In genomic region chr8:8726547-8726946, GRCm38 (mm10) we compare ENCODE assay signal across 18 mouse cellular contexts. TPM values are rescaled to one million over a fixed set of nuclear protein-coding genes. Genes with fewer than 3 reads are reported as not detected.
DNase-seq lines count a peak whose midpoint lies in the region; ATAC-seq and TF ChIP-seq lines count a peak whose summit lies in the region.
"Had no signal": no experiment of that assay in that cellular context is flagged by ENCODE, and none has a peak within 500 bp of the region (broad histone marks: within the 10 kb centered on the region; RNA-seq: fewer than 3 reads in every experiment).

No protein-coding gene starts in this region.

- no peaks in the 10 kb centered on the region for H3K36me3 ChIP-seq in hindbrain, embryonic 15.5 days
- H3K36me3 ChIP-seq in hindbrain, postnatal 0 days (ENCODE audit: insufficient read depth, low read length): no peaks in the 10 kb centered on the region
- H3K36me3 ChIP-seq in neural tube, embryonic 14.5 days (ENCODE audit: control insufficient read depth, insufficient read depth, low read length): no peaks in the 10 kb centered on the region
- no peaks in the 10 kb centered on the region for H3K36me3 ChIP-seq in neural tube, embryonic 15.5 days
- no peaks in the 10 kb centered on the region for H3K36me3 ChIP-seq in heart, embryonic 10.5 days
- H3K36me3 ChIP-seq: embryonic facial prominence, embryonic 13.5 days; forebrain, embryonic 15.5 days had no signal

- H3K27me3 ChIP-seq in hindbrain, embryonic 15.5 days: no peaks in the 10 kb centered on the region
- H3K27me3 ChIP-seq in hindbrain, postnatal 0 days (ENCODE audit: insufficient read depth, low read length): no peaks in the 10 kb centered on the region
- no peaks in the 10 kb centered on the region for H3K27me3 ChIP-seq in neural tube, embryonic 14.5 days (ENCODE audit: control insufficient read depth, insufficient read depth, low read length)
- H3K27me3 ChIP-seq in neural tube, embryonic 15.5 days (replicated peaks): no peaks in the 10 kb centered on the region
- no peaks in the 10 kb centered on the region for H3K27me3 ChIP-seq in heart, embryonic 10.5 days (ENCODE audit: insufficient read depth, poor library complexity, severe bottlenecking)
- H3K27me3 ChIP-seq: embryonic facial prominence, embryonic 13.5 days; forebrain, embryonic 13.5 days; forebrain, embryonic 15.5 days had no signal

- no peak overlapping the region for H3K4me3 ChIP-seq in hindbrain, embryonic 15.5 days
- H3K4me3 ChIP-seq in hindbrain, postnatal 0 days (ENCODE audit: low read length): no peak overlapping the region
- H3K4me3 ChIP-seq in neural tube, embryonic 14.5 days (ENCODE audit: low read depth, low read length): no peak overlapping the region
- no peak overlapping the region for H3K4me3 ChIP-seq in neural tube, embryonic 15.5 days (replicated peaks)
- H3K4me3 ChIP-seq in heart, embryonic 10.5 days: no peak overlapping the region
- H3K4me3 ChIP-seq: embryonic facial prominence, embryonic 13.5 days; forebrain, embryonic 13.5 days; forebrain, embryonic 15.5 days had no signal

- H3K4me2 ChIP-seq in hindbrain, embryonic 15.5 days: no peak overlapping the region
- H3K4me2 ChIP-seq in hindbrain, postnatal 0 days (ENCODE audit: low read depth, low read length): no peak overlapping the region
- no peak overlapping the region for H3K4me2 ChIP-seq in neural tube, embryonic 14.5 days (ENCODE audit: low read depth, low read length)
- no peak overlapping the region for H3K4me2 ChIP-seq in neural tube, embryonic 15.5 days
- H3K4me2 ChIP-seq: embryonic facial prominence, embryonic 13.5 days; forebrain, embryonic 13.5 days; forebrain, embryonic 15.5 days had no signal

- ATAC-seq in hindbrain, embryonic 15.5 days (ENCODE audit: low FRiP score, low read depth): 0 out of 2 replicates have a peak, but pooled peaks have one; percentile 23
- no peak for ATAC-seq in hindbrain, postnatal 0 days
- ATAC-seq in neural tube, embryonic 14.5 days (ENCODE audit: low read depth): peak; percentile 46; the same call in 1 of the 2 replicates
- peak; percentile 68 for ATAC-seq in neural tube, embryonic 15.5 days (ENCODE audit: low FRiP score)
- ATAC-seq: forebrain, embryonic 13.5 days; forebrain, embryonic 15.5 days; forebrain, postnatal 0 days had no signal

- H3K9ac ChIP-seq in hindbrain, embryonic 15.5 days: no peak overlapping the region
- H3K9ac ChIP-seq in hindbrain, postnatal 0 days (replicated peaks; ENCODE audit: low read length): no peak overlapping the region
- no peak overlapping the region for H3K9ac ChIP-seq in neural tube, embryonic 14.5 days (replicated peaks; ENCODE audit: low read depth, low read length)
- no peak overlapping the region for H3K9ac ChIP-seq in neural tube, embryonic 15.5 days (replicated peaks)
- H3K9ac ChIP-seq: embryonic facial prominence, embryonic 13.5 days; forebrain, embryonic 13.5 days; forebrain, embryonic 15.5 days; forebrain, postnatal 0 days had no signal

- no peak for DNase-seq in hindbrain, postnatal 0 days (ENCODE audit: low spot score)
- DNase-seq in neural tube, embryonic 10.5 days (ENCODE audit: extremely low spot score, low spot score): no peak
- DNase-seq in heart, embryonic 10.5 days (ENCODE audit: low spot score): no peak
- DNase-seq: adrenal gland, adult 2 months; adrenal gland, postnatal 10 days; adrenal gland, postnatal 25 days; cerebellum, adult 11-12 months; cerebellum, adult 2 months; cerebellum, adult 9-10 months; cerebellum, postnatal 10 days; cerebellum, postnatal 25 days; forebrain, postnatal 0 days had no signal

- H3K4me1 ChIP-seq in hindbrain, embryonic 15.5 days (replicated peaks): no peaks in the 10 kb centered on the region
- H3K4me1 ChIP-seq in hindbrain, postnatal 0 days (ENCODE audit: insufficient read depth, low read length): no peaks in the 10 kb centered on the region
- H3K4me1 ChIP-seq in neural tube, embryonic 14.5 days (ENCODE audit: control insufficient read depth, insufficient read depth, low read length): no peaks in the 10 kb centered on the region
- no peaks in the 10 kb centered on the region for H3K4me1 ChIP-seq in neural tube, embryonic 15.5 days
- H3K4me1 ChIP-seq in heart, embryonic 10.5 days: no peaks in the 10 kb centered on the region
- H3K4me1 ChIP-seq: embryonic facial prominence, embryonic 13.5 days; forebrain, embryonic 13.5 days; forebrain, embryonic 15.5 days had no signal

- 66% methylated on average over 2 of the region's 2 CpGs for WGBS in hindbrain, embryonic 15.5 days
- 62% methylated on average over 2 of the region's 2 CpGs for WGBS in hindbrain, postnatal 0 days
- WGBS in neural tube, embryonic 14.5 days: 56% methylated on average over 2 of the region's 2 CpGs
- WGBS in neural tube, embryonic 15.5 days: 59% methylated on average over 2 of the region's 2 CpGs
- WGBS in heart, embryonic 10.5 days: 75% methylated on average over 2 of the region's 2 CpGs

- no peak overlapping the region for H3K27ac ChIP-seq in hindbrain, embryonic 15.5 days (replicated peaks)
- H3K27ac ChIP-seq in hindbrain, postnatal 0 days: no peak overlapping the region
- no peak overlapping the region for H3K27ac ChIP-seq in neural tube, embryonic 14.5 days (ENCODE audit: low read depth, low read length)
- 0 out of 2 replicates have a peak overlapping the region, but pooled peaks have one; percentile 18 for H3K27ac ChIP-seq in neural tube, embryonic 15.5 days (replicated peaks)
- H3K27ac ChIP-seq in heart, embryonic 10.5 days: no peak overlapping the region
- H3K27ac ChIP-seq: embryonic facial prominence, embryonic 13.5 days; forebrain, embryonic 13.5 days; forebrain, embryonic 15.5 days had no signal

- H3K9me3 ChIP-seq in hindbrain, embryonic 15.5 days: no peaks in the 10 kb centered on the region
- H3K9me3 ChIP-seq in hindbrain, postnatal 0 days (ENCODE audit: low read length): no peaks in the 10 kb centered on the region
- H3K9me3 ChIP-seq in neural tube, embryonic 14.5 days (ENCODE audit: control insufficient read depth, low read length): no peaks in the 10 kb centered on the region
- no peaks in the 10 kb centered on the region for H3K9me3 ChIP-seq in neural tube, embryonic 15.5 days (replicated peaks)
- no peaks in the 10 kb centered on the region for H3K9me3 ChIP-seq in heart, embryonic 10.5 days
- H3K9me3 ChIP-seq: embryonic facial prominence, embryonic 13.5 days; forebrain, embryonic 13.5 days; forebrain, embryonic 15.5 days had no signal

- no peak for TF ChIP-seq CTCF in hindbrain, postnatal 0 days (IDR thresholded peaks at IDR 0.05; ENCODE audit: low read depth)

RNA-seq across cellular contexts. Expression of gene Arglu1, which starts 36.2 kb away (rescaled TPM):
- 149 and 154 TPM in 2 replicates for polyA plus RNA-seq in hindbrain, embryonic 15.5 days (2015; fragmentation: Nextera tagmentation; extraction: Ambion mirVana)
- total RNA-seq in hindbrain, postnatal 0 days (2014; rRNA removed): 55.6 and 71.9 TPM in 2 replicates
- polyA plus RNA-seq in hindbrain, postnatal 0 days (2015; fragmentation: Nextera tagmentation; extraction: Ambion mirVana): 158 and 175 TPM in 2 replicates
- 167 and 187 TPM in 2 replicates for polyA plus RNA-seq in neural tube, embryonic 14.5 days (2014; fragmentation: Nextera tagmentation; extraction: Ambion mirVana)
- polyA plus RNA-seq in neural tube, embryonic 15.5 days (2015; fragmentation: Nextera tagmentation; extraction: Ambion mirVana): 148 and 164 TPM in 2 replicates
- polyA plus RNA-seq in heart, embryonic 10.5 days (2016; fragmentation: Nextera tagmentation; extraction: Ambion mirVana): 93.7 and 112 TPM in 2 replicates
